ENCODE assay signal across 27 mouse cellular contexts in the genomic region with DNA sequence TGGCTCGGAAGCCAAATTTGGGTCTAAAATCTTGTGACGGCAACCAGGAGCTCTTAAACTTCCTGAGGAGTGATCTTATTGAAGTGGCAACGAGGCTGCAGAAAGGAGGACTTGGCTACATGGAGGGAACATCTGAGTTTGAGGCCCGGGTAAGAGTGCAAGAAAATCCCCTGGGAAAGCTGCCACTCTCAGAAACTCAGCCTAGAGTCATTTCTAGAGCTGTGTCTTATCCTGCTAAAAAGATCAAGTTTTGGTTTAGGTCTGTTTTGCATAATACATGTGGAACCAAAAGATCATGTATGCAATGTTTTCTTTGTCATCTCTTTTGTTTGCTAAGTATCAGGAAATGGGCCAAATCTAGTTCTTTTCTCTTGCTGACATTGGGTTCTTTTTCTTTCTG.
"Had no signal": no experiment of that assay in that cellular context is flagged by ENCODE, and none has a peak within 500 bp of the region (broad histone marks: within the 10 kb centered on the region; RNA-seq: fewer than 3 reads in every experiment).

No protein-coding gene starts in this region.

- H3K4me3 ChIP-seq: embryonic facial prominence, embryonic 10.5 days; embryonic facial prominence, embryonic 12.5 days; embryonic facial prominence, embryonic 13.5 days; embryonic facial prominence, embryonic 15.5 days; erythroblast, embryonic 14.5 days; forebrain, embryonic 10.5 days; forebrain, embryonic 12.5 days; forebrain, embryonic 13.5 days; forebrain, embryonic 15.5 days; gastrocnemius, adult 2 months; heart, adult 2 months; heart, embryonic 10.5 days had no signal

- H3K4me2 ChIP-seq: embryonic facial prominence, embryonic 12.5 days; embryonic facial prominence, embryonic 13.5 days; embryonic facial prominence, embryonic 15.5 days; forebrain, embryonic 12.5 days; forebrain, embryonic 13.5 days; forebrain, embryonic 15.5 days had no signal

- H3K27ac ChIP-seq: embryonic facial prominence, embryonic 10.5 days; embryonic facial prominence, embryonic 12.5 days; embryonic facial prominence, embryonic 13.5 days; embryonic facial prominence, embryonic 15.5 days; forebrain, embryonic 10.5 days; forebrain, embryonic 12.5 days; forebrain, embryonic 13.5 days; forebrain, embryonic 15.5 days; gastrocnemius, adult 2 months; heart, adult 2 months; heart, embryonic 10.5 days had no signal

- DNase-seq: cerebellum, adult 9-10 months; cerebellum, adult 9-11 months; cerebellum, postnatal 10 days; cerebellum, postnatal 14 days; cerebellum, postnatal 25 days; cerebellum, postnatal 36 days; embryo, embryonic 11 days; forebrain, postnatal 0 days; gastrocnemius, adult 2 months; gastrocnemius, postnatal 10 days; gastrocnemius, postnatal 14 days; gastrocnemius, postnatal 25 days; gastrocnemius, postnatal 36 days; heart, adult 18-20 months; heart, adult 2 months had no signal

- ATAC-seq: forebrain, embryonic 13.5 days; forebrain, embryonic 14.5 days; forebrain, embryonic 15.5 days; forebrain, embryonic 16.5 days; forebrain, postnatal 0 days had no signal

- H3K4me1 ChIP-seq: embryonic facial prominence, embryonic 10.5 days; embryonic facial prominence, embryonic 12.5 days; embryonic facial prominence, embryonic 13.5 days; embryonic facial prominence, embryonic 15.5 days; forebrain, embryonic 10.5 days; forebrain, embryonic 12.5 days; forebrain, embryonic 13.5 days; forebrain, embryonic 15.5 days; heart, embryonic 10.5 days had no signal

- H3K9me3 ChIP-seq: embryonic facial prominence, embryonic 10.5 days; embryonic facial prominence, embryonic 12.5 days; embryonic facial prominence, embryonic 13.5 days; embryonic facial prominence, embryonic 15.5 days; forebrain, embryonic 10.5 days; forebrain, embryonic 12.5 days; forebrain, embryonic 13.5 days; forebrain, embryonic 15.5 days; heart, embryonic 10.5 days had no signal

- H3K9ac ChIP-seq: embryonic facial prominence, embryonic 12.5 days; embryonic facial prominence, embryonic 13.5 days; embryonic facial prominence, embryonic 15.5 days; forebrain, embryonic 12.5 days; forebrain, embryonic 13.5 days; forebrain, embryonic 15.5 days; forebrain, postnatal 0 days had no signal

- H3K27me3 ChIP-seq: embryonic facial prominence, embryonic 12.5 days; embryonic facial prominence, embryonic 13.5 days; embryonic facial prominence, embryonic 15.5 days; forebrain, embryonic 12.5 days; forebrain, embryonic 13.5 days; forebrain, embryonic 15.5 days had no signal
